Mouse (Mus musculus) erythroid progenitor cell, adult 5-6 weeks (primary cell): Measurements from ENCODE around the gene Gm28635. TPM values are rescaled to one million over a fixed set of nuclear protein-coding genes. Genes with fewer than 3 reads are reported as not detected.

Experiments used
- ATAC-seq: replicated peaks from 2 replicates; pipeline ENCODE4 v1.8.0; 2016; ENCODE audit warnings: moderate number of reproducible peaks, mild to moderate bottlenecking, moderate TSS enrichment, inconsistent platforms; ENCODE audit not compliant: poor library complexity, low FRiP score, severe bottlenecking
- total RNA-seq, 2 experiments: library from RNA; stranded (forward) in 1 of 2; stranded (reverse) in 1 of 2; fragments of 150-400 nt in 1 of 2; fragments of 186-747, 209-891 nt in 1 of 2; gene quantifications; 2 replicates each; pipeline versions ENCODE4 v1.2.3 to v1.2.4; 2015 to 2017; ENCODE audit warnings: low replicate concordance in 2 of 2

Gm28635 gene
- total RNA-seq, 2 experiments from 2014 or later, result 1.1 TPM; not detected in 1

- no peak for ATAC-seq
Measured at GRCm38 (mm10) chr2:84617637-84618515, 60.0 kb downstream of the Gm28635 start.

DNA sequence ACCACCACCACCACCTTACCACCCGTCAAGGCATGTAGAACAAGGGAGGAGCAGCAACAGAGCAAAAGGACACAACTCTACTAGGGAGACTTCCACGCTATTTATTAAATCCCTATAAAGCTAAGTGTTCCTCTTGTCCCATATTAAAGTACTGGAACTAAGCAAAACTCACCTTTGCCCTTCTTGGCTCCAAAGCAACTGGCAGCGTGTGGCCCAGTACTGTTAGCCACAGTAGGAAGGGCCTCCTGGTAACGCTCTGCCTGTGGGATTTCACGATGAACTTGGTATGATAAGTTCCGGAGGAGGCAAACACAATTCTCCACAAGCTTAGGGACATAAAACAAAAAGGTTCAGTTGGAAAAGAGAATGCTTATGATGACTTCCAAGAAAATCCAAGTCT lies 65.1 kb downstream of the Gm28635 start:
- ATAC-seq, result no peak

DNA sequence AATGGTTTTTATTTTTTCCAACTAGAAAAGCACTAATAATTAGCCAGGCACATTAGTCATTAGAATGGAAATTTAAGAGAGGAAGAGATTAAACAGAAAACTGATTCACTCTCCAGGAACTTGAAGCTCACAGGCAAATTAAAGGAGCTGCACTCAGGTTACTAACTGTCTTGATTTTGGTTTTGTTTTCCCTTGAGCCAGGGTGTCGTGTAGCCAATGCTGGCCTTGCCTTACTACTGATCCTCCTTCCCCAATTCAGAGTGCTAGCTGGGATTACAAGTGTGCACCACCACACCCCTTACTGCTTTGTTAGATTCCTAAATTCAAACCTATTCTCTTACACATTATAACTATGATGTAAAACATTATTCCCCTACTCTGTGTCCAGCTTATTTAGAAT lies 70.0 kb downstream of the Gm28635 start:
- ATAC-seq, result no peak

- no peak for ATAC-seq
Measured at GRCm38 (mm10) chr2:84600977-84601376, 76.9 kb downstream of the Gm28635 start.

- no peak for ATAC-seq
Measured at GRCm38 (mm10) chr2:84599270-84599888, 78.5 kb downstream of the Gm28635 start.

- ATAC-seq, result no peak
Measured at GRCm38 (mm10) chr2:84597123-84597522, 80.7 kb downstream of the Gm28635 start.

- ATAC-seq, result no peak
Measured at GRCm38 (mm10) chr2:84592801-84593200, 85.0 kb downstream of the Gm28635 start.

DNA sequence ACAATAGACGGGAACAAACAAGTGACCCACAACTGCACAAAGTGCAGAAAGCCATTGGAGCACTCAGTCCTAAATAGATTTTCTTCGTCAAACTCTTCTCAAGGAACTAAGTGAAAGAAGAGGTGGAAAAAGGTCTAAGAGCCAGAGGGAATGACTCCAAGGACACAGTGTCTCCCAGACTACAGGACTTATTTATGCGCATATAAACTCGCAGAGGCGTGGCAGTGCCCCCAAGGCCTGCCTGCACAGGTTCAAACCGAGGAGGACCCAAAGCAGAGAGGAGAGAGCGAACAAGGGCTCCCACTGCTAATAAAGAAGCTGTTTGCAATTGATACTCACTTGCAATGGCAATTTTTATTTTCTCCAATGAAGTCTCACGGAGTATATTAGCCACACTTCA lies 92.1 kb downstream of the Gm28635 start:
- no peak for ATAC-seq

- no peak for ATAC-seq
Measured at GRCm38 (mm10) chr2:84582286-84582685, 95.6 kb downstream of the Gm28635 start.

GRCm38 (mm10) chr2:84581208-84581607 lies 96.6 kb downstream of the Gm28635 start:
- ATAC-seq, result 0 out of 2 replicates have a peak, but pooled peaks have one; percentile 59

GRCm38 (mm10) chr2:84579311-84579710 lies 98.5 kb downstream of the Gm28635 start:
- no peak for ATAC-seq

DNA sequence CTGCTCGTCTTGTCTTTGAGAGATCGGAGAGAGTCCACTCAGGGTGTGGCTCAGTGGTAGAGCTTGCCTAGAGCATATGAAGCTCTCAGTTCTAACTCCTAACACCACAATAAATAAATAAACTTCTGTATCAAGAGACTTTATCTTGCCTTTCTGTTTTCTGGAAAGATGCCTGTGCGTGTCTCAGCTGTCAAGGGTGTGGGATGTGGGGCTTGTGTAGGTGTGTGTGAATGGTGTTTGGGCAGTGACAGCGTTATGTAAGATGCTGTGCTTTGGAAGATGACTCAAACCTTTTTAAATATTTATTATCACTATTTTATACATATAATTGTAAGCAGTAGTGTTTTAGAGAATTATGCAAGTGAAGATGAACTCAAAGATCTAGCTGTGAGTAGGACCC lies 103.7 kb downstream of the Gm28635 start:
- no peak for ATAC-seq

DNA sequence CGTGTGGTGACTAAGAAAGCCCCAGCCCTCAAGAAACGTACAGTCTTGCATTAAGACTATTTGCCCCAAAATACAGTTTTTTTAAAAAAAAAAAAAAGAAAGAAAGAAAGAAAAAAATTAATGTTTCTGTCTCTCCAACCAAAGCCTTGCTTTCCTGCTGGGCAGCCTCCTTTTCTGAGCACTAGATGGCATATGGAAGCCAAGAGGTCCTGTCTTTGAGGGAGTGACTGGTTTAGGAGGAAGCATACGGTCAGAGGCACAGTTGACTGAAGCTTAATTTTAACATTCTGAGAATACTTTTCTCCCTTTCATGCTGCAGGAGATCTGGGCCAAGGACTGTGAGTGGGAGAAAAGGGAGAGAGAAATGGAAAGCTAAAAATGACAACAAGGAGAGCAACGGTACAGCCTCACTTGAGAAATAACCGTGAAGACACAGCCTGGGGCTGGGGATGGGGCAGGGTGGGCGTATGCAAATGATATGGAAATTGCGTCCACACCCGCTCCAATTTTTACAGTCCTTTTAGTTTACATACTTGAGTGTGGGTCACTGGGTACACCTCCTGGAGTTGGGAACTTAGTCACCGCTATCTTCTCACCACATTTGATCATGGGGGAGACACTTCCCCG lies 120.8 kb downstream of the Gm28635 start:
- no peak for ATAC-seq

Other genes starting within 250 kb of the Gm28635 start
- 7.1 and 14.4 TPM in 2 replicates for gene Tfpi, start 201.3 kb downstream of the Gm28635 start, total RNA-seq (2015; ENCODE audit: low replicate concordance)
- gene Tfpi, start 201.3 kb downstream of the Gm28635 start, total RNA-seq (2017; ENCODE audit: low replicate concordance), result 2.4 and 2.9 TPM in 2 replicates
- 11.2 and 15.1 TPM in 2 replicates for gene Ctnnd1, start 27.3 kb downstream of the Gm28635 start, total RNA-seq (2015; ENCODE audit: low replicate concordance)
- gene Ctnnd1, start 27.3 kb downstream of the Gm28635 start, total RNA-seq (2017; ENCODE audit: low replicate concordance), result 7.0 and 18.7 TPM in 2 replicates
- gene Btbd18, start 19.0 kb downstream of the Gm28635 start, total RNA-seq (2015; ENCODE audit: low replicate concordance), result not detected in 2 replicates
- gene Btbd18, start 19.0 kb downstream of the Gm28635 start, total RNA-seq (2017; ENCODE audit: low replicate concordance), result not detected in 2 replicates
- gene Selenoh, start 7.3 kb downstream of the Gm28635 start, total RNA-seq (2015; ENCODE audit: low replicate concordance), result 59.8 and 66.2 TPM in 2 replicates
- gene Selenoh, start 7.3 kb downstream of the Gm28635 start, total RNA-seq (2017; ENCODE audit: low replicate concordance), result 21.6 and 28.2 TPM in 2 replicates
- gene Med19, start 361 bp upstream of the Gm28635 start, total RNA-seq (2015; ENCODE audit: low replicate concordance), result 29.3 and 36.0 TPM in 2 replicates
- gene Med19, start 361 bp upstream of the Gm28635 start, total RNA-seq (2017; ENCODE audit: low replicate concordance), result 42.9 and 47.5 TPM in 2 replicates
- 52.4 and 74.6 TPM in 2 replicates for gene Tmx2, start 1.1 kb upstream of the Gm28635 start, total RNA-seq (2015; ENCODE audit: low replicate concordance)
- 42.6 and 43.2 TPM in 2 replicates for gene Tmx2, start 1.1 kb upstream of the Gm28635 start, total RNA-seq (2017; ENCODE audit: low replicate concordance)
- gene Zdhhc5, start 37.1 kb upstream of the Gm28635 start, total RNA-seq (2015; ENCODE audit: low replicate concordance), result 67.0 and 77.5 TPM in 2 replicates
- 83.7 and 85.0 TPM in 2 replicates for gene Zdhhc5, start 37.1 kb upstream of the Gm28635 start, total RNA-seq (2017; ENCODE audit: low replicate concordance)
- 67.4 and 70.0 TPM in 2 replicates for gene Clp1, start 49.3 kb upstream of the Gm28635 start, total RNA-seq (2015; ENCODE audit: low replicate concordance)
- gene Clp1, start 49.3 kb upstream of the Gm28635 start, total RNA-seq (2017; ENCODE audit: low replicate concordance), result 26.2 and 54.4 TPM in 2 replicates
- 377 and 399 TPM in 2 replicates for gene Ypel4, start 56.0 kb upstream of the Gm28635 start, total RNA-seq (2015; ENCODE audit: low replicate concordance)
- 327 and 382 TPM in 2 replicates for gene Ypel4, start 56.0 kb upstream of the Gm28635 start, total RNA-seq (2017; ENCODE audit: low replicate concordance)
- not detected in 2 replicates for gene Gm19426, start 65.6 kb upstream of the Gm28635 start, total RNA-seq (2015; ENCODE audit: low replicate concordance)
- not detected in 2 replicates for gene Gm19426, start 65.6 kb upstream of the Gm28635 start, total RNA-seq (2017; ENCODE audit: low replicate concordance)
- 0.72 and 12.6 TPM in 2 replicates for gene Serping1, start 97.4 kb upstream of the Gm28635 start, total RNA-seq (2015; ENCODE audit: low replicate concordance)
- gene Serping1, start 97.4 kb upstream of the Gm28635 start, total RNA-seq (2017; ENCODE audit: low replicate concordance), result 1.8 and 3.8 TPM in 2 replicates
- 424 and 462 TPM in 2 replicates for gene Ube2l6, start 120.8 kb upstream of the Gm28635 start, total RNA-seq (2015; ENCODE audit: low replicate concordance)
- 282 and 312 TPM in 2 replicates for gene Ube2l6, start 120.8 kb upstream of the Gm28635 start, total RNA-seq (2017; ENCODE audit: low replicate concordance)
- gene Smtnl1, start 144.6 kb upstream of the Gm28635 start, total RNA-seq (2015; ENCODE audit: low replicate concordance), result not detected in 2 replicates
- gene Smtnl1, start 144.6 kb upstream of the Gm28635 start, total RNA-seq (2017; ENCODE audit: low replicate concordance), result not detected in 2 replicates
- gene Timm10, start 149.0 kb upstream of the Gm28635 start, total RNA-seq (2015; ENCODE audit: low replicate concordance), result 16.8 and 17.3 TPM in 2 replicates
- gene Timm10, start 149.0 kb upstream of the Gm28635 start, total RNA-seq (2017; ENCODE audit: low replicate concordance), result 6.5 TPM in 1 of 2 replicates, not detected in the other
- 716 and 794 TPM in 2 replicates for gene Slc43a1, start 160.8 kb upstream of the Gm28635 start, total RNA-seq (2015; ENCODE audit: low replicate concordance)
- gene Slc43a1, start 160.8 kb upstream of the Gm28635 start, total RNA-seq (2017; ENCODE audit: low replicate concordance), result 395 and 487 TPM in 2 replicates
- gene Rtn4rl2, start 208.7 kb upstream of the Gm28635 start, total RNA-seq (2015; ENCODE audit: low replicate concordance), result not detected in 2 replicates
- gene Rtn4rl2, start 208.7 kb upstream of the Gm28635 start, total RNA-seq (2017; ENCODE audit: low replicate concordance), result not detected in 2 replicates